Mouse (Mus musculus) G1E (cell line): Measurements from ENCODE around the gene Dse. TPM values are rescaled to one million over a fixed set of nuclear protein-coding genes. Genes with fewer than 3 reads are reported as not detected.

Source experiments
- ATAC-seq: 2 replicates; pipeline ENCODE4 v1.8.0; 2016; ENCODE audit warnings: mild to moderate bottlenecking; ENCODE audit not compliant: insufficient number of reproducible peaks, poor library complexity, low FRiP score, severe bottlenecking; ENCODE audit errors: extremely low read depth
- DNase-seq: peaks from one replicate; pipeline ENCODE4 v3.0.0; 2012; ENCODE audit warnings: low spot score
- H3K27me3 ChIP-seq: 2 replicates; pipeline ENCODE4 v1.6.1; 2012; ENCODE audit warnings: mild to moderate bottlenecking, low read length, inconsistent platforms; ENCODE audit not compliant: insufficient read depth
- H3K36me3 ChIP-seq: replicated peaks from 2 replicates; pipeline ENCODE3; 2012; ENCODE audit warnings: mild to moderate bottlenecking, inconsistent platforms
- H3K4me1 ChIP-seq: 2 replicates; pipeline ENCODE4 v1.6.1; 2012; ENCODE audit warnings: low read depth, low read length, inconsistent platforms, mixed read lengths; ENCODE audit not compliant: insufficient read depth
- H3K4me3 ChIP-seq: 2 replicates; pipeline ENCODE4 v1.5.1; 2012; ENCODE audit warnings: low read depth, mild to moderate bottlenecking, inconsistent platforms, low read length, moderate library complexity, mixed read lengths
- H3K9me3 ChIP-seq: replicated peaks from 2 replicates; pipeline ENCODE4 v1.6.1; 2012; ENCODE audit warnings: inconsistent platforms
- CTCF ChIP-seq: IDR thresholded peaks from 2 replicates; pipeline ENCODE4 v1.5.1; 2012; ENCODE audit warnings: low read depth, low read length, inconsistent platforms, mixed read lengths
- GATA1 ChIP-seq: IDR thresholded peaks from 2 replicates; pipeline ENCODE4 v1.6.1; 2012; ENCODE audit warnings: borderline replicate concordance, low read length, inconsistent platforms, mixed read lengths
- GATA2 ChIP-seq: IDR thresholded peaks from 2 replicates; pipeline ENCODE4 v1.6.1; 2012; ENCODE audit warnings: low read depth, low read length, inconsistent platforms, borderline replicate concordance
- POLR2AphosphoS5 ChIP-seq: IDR thresholded peaks from 2 replicates; pipeline ENCODE4 v1.6.1; 2012; ENCODE audit warnings: low read depth, low read length, inconsistent platforms; ENCODE audit not compliant: insufficient replicate concordance
- TAL1 ChIP-seq: conservative IDR thresholded peaks from 2 replicates; pipeline ENCODE4 v1.6.1; 2012; ENCODE audit warnings: low read depth, low read length, inconsistent platforms, mixed read lengths
- polyA plus RNA-seq: library from polyadenylated mRNA; stranded (reverse); fragments of >175 nt; gene quantifications from 2 replicates; pipeline ENCODE4 v1.2.3, GENCODE M21; 2012
- total RNA-seq, 2 experiments: library from RNA; stranded (forward) in 1 of 2; stranded (reverse) in 1 of 2; fragments of 200-1000 nt in 1 of 2; fragments of >200 nt in 1 of 2; fragmentation: Nextera tagmentation in 1 of 2; gene quantifications; 2 replicates each; pipeline ENCODE4 v1.2.3; 2014 to 2017

Gene Dse
- total and polyA plus RNA-seq, 3 experiments: under 0.01 TPM; not detected in 2

- Histone ChIP-seq H3K27me3 (peaks cover 6% of the 10 kb centered on the region; the same call in 1 of the 2 replicates), H3K9me3 (no peaks in the 10 kb centered on the region), H3K4me3 (no peak overlapping the region), H3K4me1 (no peaks in the 10 kb centered on the region), H3K36me3 (no peaks in the 10 kb centered on the region)
- DNase-seq (no peak), ATAC-seq (no peak)
- TF ChIP-seq GATA1 (no peak), CTCF (no peak), POLR2AphosphoS5 (no peak), TAL1 (no peak), GATA2 (no peak)
Observed at GRCm38 (mm10) chr10:34236569-34236968, 29.1 kb upstream of the Dse start.

- Histone ChIP-seq H3K9me3 (no peaks in the 10 kb centered on the region), H3K36me3 (no peaks in the 10 kb centered on the region), H3K27me3 (peaks cover 6% of the 10 kb centered on the region; the same call in 1 of the 2 replicates), H3K4me1 (no peaks in the 10 kb centered on the region), H3K4me3 (no peak overlapping the region)
- TF ChIP-seq CTCF (no peak), POLR2AphosphoS5 (no peak), TAL1 (no peak), GATA1 (no peak), GATA2 (no peak)
- no peak for ATAC-seq
- no peak for DNase-seq
Observed at GRCm38 (mm10) chr10:34235384-34235783, 27.9 kb upstream of the Dse start.

GRCm38 (mm10) chr10:34233931-34234745, 26.6 kb upstream of the Dse start:
- ATAC-seq (no peak), DNase-seq (no peak)
- Histone ChIP-seq H3K4me1 (no peaks in the 10 kb centered on the region), H3K4me3 (no peak overlapping the region), H3K9me3 (no peaks in the 10 kb centered on the region), H3K27me3 (peaks cover 6% of the 10 kb centered on the region; the same call in 1 of the 2 replicates), H3K36me3 (no peaks in the 10 kb centered on the region)
- TF ChIP-seq TAL1 (no peak), POLR2AphosphoS5 (no peak)

- Histone ChIP-seq H3K4me1 (no peaks in the 10 kb centered on the region), H3K4me3 (no peak overlapping the region), H3K27me3 (peaks cover 6% of the 10 kb centered on the region; the same call in 1 of the 2 replicates), H3K9me3 (no peaks in the 10 kb centered on the region), H3K36me3 (no peaks in the 10 kb centered on the region)
- DNase-seq (no peak), ATAC-seq (no peak)
- TF ChIP-seq TAL1 (no peak), POLR2AphosphoS5 (no peak), GATA1 (no peak)
Observed at GRCm38 (mm10) chr10:34233418-34233817, 25.9 kb upstream of the Dse start.

DNA sequence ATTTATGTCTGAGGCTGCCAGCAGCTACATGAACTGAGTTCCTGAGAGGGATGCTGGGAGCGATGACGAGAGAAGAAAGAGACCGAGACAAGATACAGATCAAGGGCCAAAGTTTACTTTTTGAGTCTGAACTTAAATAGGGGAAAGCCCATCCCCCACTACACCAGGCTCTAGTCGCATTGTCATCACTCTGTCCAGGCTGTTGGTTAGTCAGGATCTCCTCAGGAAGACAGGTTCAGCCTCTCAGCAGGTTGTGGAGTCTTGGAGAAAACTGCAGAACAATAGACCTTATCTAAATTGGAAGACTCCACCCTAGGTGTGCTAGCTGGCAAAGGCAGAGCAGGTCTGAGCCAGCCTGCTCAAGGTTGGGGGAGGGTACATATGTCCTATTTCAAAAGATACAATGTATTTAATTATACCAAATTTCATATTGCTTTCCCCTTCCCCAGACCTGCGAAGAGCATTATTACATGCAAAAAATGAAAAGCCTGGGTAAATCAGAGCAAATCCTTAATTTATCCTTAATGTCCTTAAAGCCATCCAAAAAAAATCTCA, 22.7 kb upstream of the Dse start:
- ATAC-seq: no peak
- Histone ChIP-seq H3K36me3 (no peaks in the 10 kb centered on the region), H3K9me3 (no peaks in the 10 kb centered on the region), H3K27me3 (no peaks in the 10 kb centered on the region), H3K4me3 (no peak overlapping the region), H3K4me1 (no peaks in the 10 kb centered on the region)
- no peak for TF ChIP-seq GATA1
- TF ChIP-seq TAL1: no peak
- no peak for TF ChIP-seq POLR2AphosphoS5
- TF ChIP-seq CTCF: no peak
- no peak for TF ChIP-seq GATA2
- no peak for DNase-seq

- no peak overlapping the region for H3K4me3 ChIP-seq
- no peak for DNase-seq
- no peaks in the 10 kb centered on the region for H3K4me1 ChIP-seq
- TF ChIP-seq POLR2AphosphoS5: no peak
- no peak for TF ChIP-seq GATA1
- no peak for TF ChIP-seq GATA2
- H3K27me3 ChIP-seq: no peaks in the 10 kb centered on the region
- H3K9me3 ChIP-seq: no peaks in the 10 kb centered on the region
- ATAC-seq: no peak
- no peaks in the 10 kb centered on the region for H3K36me3 ChIP-seq
Observed at GRCm38 (mm10) chr10:34229491-34229890, 22.0 kb upstream of the Dse start.
